Mouse (Mus musculus) forebrain, embryonic 11.5 days (tissue): Measurements from ENCODE around the gene Cacna2d3. TPM values are rescaled to one million over a fixed set of nuclear protein-coding genes. Genes with fewer than 3 reads are reported as not detected.

Source experiments
- ATAC-seq: fragments of 200-750 bp; cut with Nextera tagmentation; replicated peaks from 2 replicates; pipeline ENCODE4 v1.8.0; 2017; ENCODE audit warnings: moderate TSS enrichment; ENCODE audit not compliant: low FRiP score
- DNase-seq: peaks from one replicate; pipeline ENCODE4 v3.0.0-alpha.2; 2017; ENCODE audit warnings: low spot score
- H3K27ac ChIP-seq: fragments of 300-500 bp; sonication (generic); 2 replicates; pipeline ENCODE4 v1.5.1; 2014; ENCODE audit warnings: low read depth, low read length
- H3K27me3 ChIP-seq: fragments of 300-500 bp; sonication (generic); 2 replicates; pipeline ENCODE4 v1.6.1; 2014; ENCODE audit warnings: mild to moderate bottlenecking, low read length, mixed read lengths; ENCODE audit not compliant: control insufficient read depth, insufficient read depth
- H3K36me3 ChIP-seq: fragments of 300-500 bp; sonication (generic); 2 replicates; pipeline ENCODE4 v1.6.1; 2014; ENCODE audit warnings: mild to moderate bottlenecking, low read length, moderate library complexity, mixed read lengths; ENCODE audit not compliant: control insufficient read depth, insufficient read depth
- H3K4me1 ChIP-seq: fragments of 300-500 bp; sonication (generic); replicated peaks from 2 replicates; pipeline ENCODE4 v1.6.1; 2014; ENCODE audit warnings: low read length, mixed read lengths; ENCODE audit not compliant: control insufficient read depth, insufficient read depth
- H3K4me2 ChIP-seq: fragments of 300-500 bp; sonication (generic); 2 replicates; pipeline ENCODE4 v1.6.1; 2014; ENCODE audit warnings: low read depth, mild to moderate bottlenecking, low read length, moderate library complexity, mixed read lengths; ENCODE audit not compliant: severe bottlenecking
- H3K4me3 ChIP-seq: fragments of 300-500 bp; sonication (generic); 2 replicates; pipeline ENCODE4 v1.5.1; 2014; ENCODE audit warnings: low read depth, low read length
- H3K9ac ChIP-seq: fragments of 300-500 bp; sonication (generic); 2 replicates; pipeline ENCODE4 v1.6.1; 2014; ENCODE audit warnings: low read length
- H3K9me3 ChIP-seq: fragments of 300-500 bp; sonication (generic); 2 replicates; pipeline ENCODE4 v1.6.1; 2016; ENCODE audit warnings: low read length, mixed read lengths; ENCODE audit not compliant: control insufficient read depth
- WGBS: fragments of 180-500 bp; shearing (Covaris S2); extraction: QIAGEN DNeasy Blood & Tissue Kit; methylation state at CpG from one replicate; pipeline ENCODE4 v1.1.7; 2014; 5-methylcytosine and 5-hydroxymethylcytosine counted together
- polyA plus RNA-seq: library from polyadenylated mRNA; unstranded; fragments of >200 nt; fragmentation: Nextera tagmentation; extraction: Ambion mirVana; gene quantifications from 2 replicates; pipeline ENCODE4 v1.2.1, GENCODE M21; 2014

Cacna2d3 gene
- polyA plus RNA-seq, 1 experiment from 2014 or later = 4.5 TPM

- H3K4me3 ChIP-seq = no peak overlapping the region
- H3K36me3 ChIP-seq = no peaks in the 10 kb centered on the region
- DNase-seq = peak; percentile 73
- no peaks in the 10 kb centered on the region for H3K9me3 ChIP-seq
- H3K4me1 ChIP-seq = peaks cover 4% of the 10 kb centered on the region; the same call in 1 of the 2 replicates
- 31% methylated on average over 5 of the region's 5 CpGs for WGBS
- H3K27ac ChIP-seq = no peak overlapping the region
- no peak overlapping the region for H3K4me2 ChIP-seq
- 0 out of 2 replicates have a peak, but pooled peaks have one; percentile 55 for ATAC-seq
- H3K27me3 ChIP-seq = no peaks in the 10 kb centered on the region
- no peak overlapping the region for H3K9ac ChIP-seq
These were observed 705.8 kb downstream of the Cacna2d3 start for GRCm38 (mm10) chr14:29015896-29016295.

- H3K27me3 ChIP-seq = no peaks in the 10 kb centered on the region
- H3K9ac ChIP-seq = no peak overlapping the region
- H3K4me2 ChIP-seq = no peak overlapping the region
- DNase-seq (no peak), ATAC-seq (no peak)
- no peak overlapping the region for H3K27ac ChIP-seq
- peaks cover 4% of the 10 kb centered on the region; the same call in 1 of the 2 replicates for H3K4me1 ChIP-seq
- no peak overlapping the region for H3K4me3 ChIP-seq
- H3K36me3 ChIP-seq = no peaks in the 10 kb centered on the region
- H3K9me3 ChIP-seq = no peaks in the 10 kb centered on the region
- WGBS = 89% methylated on average over 2 of the region's 2 CpGs
These were observed 707.0 kb downstream of the Cacna2d3 start for GRCm38 (mm10) chr14:29014680-29015079.

DNA sequence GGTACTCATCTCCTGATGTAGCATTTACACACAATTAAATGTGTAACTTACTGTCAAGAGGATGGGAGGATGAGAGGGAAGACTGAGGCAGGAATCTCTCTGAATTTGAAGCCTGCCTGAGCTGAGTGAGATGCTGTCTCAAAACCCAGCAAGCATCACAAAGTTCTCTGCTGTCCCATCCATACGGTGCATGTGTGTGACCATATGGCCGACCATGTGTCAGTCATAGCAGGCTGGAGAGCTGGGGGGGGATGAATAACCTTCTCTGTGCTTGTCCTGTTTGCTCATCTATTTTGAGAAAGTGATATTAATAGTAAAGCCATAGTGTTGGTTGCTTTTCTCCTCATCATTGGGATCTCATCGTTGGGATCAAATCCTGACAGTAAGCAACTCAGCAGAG, 708.5 kb downstream of the Cacna2d3 start:
- Histone ChIP-seq H3K27ac (no peak overlapping the region), H3K4me1 (peaks cover 4% of the 10 kb centered on the region; the same call in 1 of the 2 replicates), H3K4me3 (no peak overlapping the region), H3K4me2 (no peak overlapping the region), H3K9ac (no peak overlapping the region), H3K27me3 (no peaks in the 10 kb centered on the region), H3K9me3 (no peaks in the 10 kb centered on the region), H3K36me3 (no peaks in the 10 kb centered on the region)
- 87% methylated on average over 3 of the region's 3 CpGs for WGBS
- DNase-seq (no peak), ATAC-seq (no peak)

GRCm38 (mm10) chr14:29009644-29010043, 712.0 kb downstream of the Cacna2d3 start:
- Histone ChIP-seq H3K9me3 (no peaks in the 10 kb centered on the region), H3K36me3 (no peaks in the 10 kb centered on the region), H3K4me3 (no peak overlapping the region), H3K27ac (no peak overlapping the region), H3K9ac (no peak overlapping the region), H3K4me1 (no peaks in the 10 kb centered on the region), H3K4me2 (no peak overlapping the region), H3K27me3 (no peaks in the 10 kb centered on the region)
- 90% methylated on average over 4 of the region's 4 CpGs for WGBS
- DNase-seq = no peak
- no peak for ATAC-seq

DNA sequence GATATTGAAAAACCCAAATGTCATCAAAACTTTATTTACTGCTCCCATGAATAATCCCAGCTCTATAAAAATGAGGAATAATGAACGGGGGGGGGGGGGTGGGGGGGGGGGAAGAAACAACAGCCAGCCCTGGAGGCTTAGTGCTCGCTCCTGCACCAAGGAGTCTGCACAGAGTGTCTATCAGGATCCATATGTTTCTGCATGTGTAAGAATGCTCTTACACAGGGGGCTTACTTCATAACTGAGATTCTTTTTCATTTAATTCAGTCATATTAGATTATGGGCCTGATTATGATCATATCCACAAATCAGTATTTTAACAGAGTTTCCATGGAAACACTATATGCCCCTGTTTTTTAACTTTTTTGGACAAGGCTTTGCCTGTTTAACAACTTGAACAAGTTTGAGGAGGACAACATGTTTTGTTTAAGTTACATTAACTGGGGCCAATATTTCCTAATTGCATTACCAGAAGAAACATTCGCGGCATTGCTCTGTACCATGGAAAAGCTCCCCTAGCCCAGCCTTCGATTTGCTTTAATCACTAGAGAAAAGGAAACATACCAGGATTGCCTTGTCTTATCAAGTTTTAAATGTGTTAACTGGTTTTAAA, 716.3 kb downstream of the Cacna2d3 start:
- Histone ChIP-seq H3K27me3 (no peaks in the 10 kb centered on the region), H3K36me3 (no peaks in the 10 kb centered on the region), H3K9ac (no peak overlapping the region), H3K4me3 (no peak overlapping the region), H3K9me3 (no peaks in the 10 kb centered on the region), H3K4me2 (no peak overlapping the region), H3K4me1 (no peaks in the 10 kb centered on the region), H3K27ac (no peak overlapping the region)
- 92% methylated on average over 4 of the region's 5 CpGs for WGBS
- ATAC-seq (no peak), DNase-seq (no peak)

DNA sequence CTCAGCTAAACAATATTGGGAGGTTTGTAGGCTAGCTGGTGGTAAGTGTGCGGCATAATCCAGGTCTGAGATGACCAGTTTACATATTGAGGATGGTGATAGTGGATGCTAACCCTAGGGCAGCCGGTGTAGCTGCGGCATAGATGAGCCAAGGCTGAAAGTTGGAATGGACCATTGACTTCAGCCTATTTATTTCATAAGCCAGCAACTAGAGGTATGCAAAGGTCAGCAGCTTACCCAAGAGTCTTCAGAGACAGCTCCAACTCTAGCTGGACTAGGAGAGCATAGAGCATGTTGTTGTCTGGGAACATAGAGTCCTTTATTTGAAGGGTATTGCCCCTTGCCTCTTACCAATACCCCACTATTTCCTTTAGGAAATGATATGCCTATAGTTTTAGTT, 725.1 kb downstream of the Cacna2d3 start:
- Histone ChIP-seq H3K36me3 (no peaks in the 10 kb centered on the region), H3K9ac (no peak overlapping the region), H3K27ac (no peak overlapping the region), H3K4me2 (no peak overlapping the region), H3K4me1 (no peaks in the 10 kb centered on the region), H3K4me3 (no peak overlapping the region), H3K27me3 (no peaks in the 10 kb centered on the region), H3K9me3 (no peaks in the 10 kb centered on the region)
- no peak for ATAC-seq
- WGBS = 95% methylated on average over 3 of the region's 3 CpGs
- no peak for DNase-seq

- H3K4me2 ChIP-seq = no peak overlapping the region
- H3K9ac ChIP-seq = no peak overlapping the region
- no peak overlapping the region for H3K4me3 ChIP-seq
- 90% methylated on average over 7 of the region's 7 CpGs for WGBS
- ATAC-seq = no peak
- H3K4me1 ChIP-seq = no peaks in the 10 kb centered on the region
- H3K9me3 ChIP-seq = no peaks in the 10 kb centered on the region
- no peaks in the 10 kb centered on the region for H3K27me3 ChIP-seq
- no peak overlapping the region for H3K27ac ChIP-seq
- DNase-seq = no peak
- H3K36me3 ChIP-seq = no peaks in the 10 kb centered on the region
These were observed 733.3 kb downstream of the Cacna2d3 start for GRCm38 (mm10) chr14:28988211-28988900.

- Histone ChIP-seq H3K9me3 (no peaks in the 10 kb centered on the region), H3K9ac (no peak overlapping the region), H3K27ac (no peak overlapping the region), H3K36me3 (no peaks in the 10 kb centered on the region), H3K4me3 (no peak overlapping the region), H3K4me1 (no peaks in the 10 kb centered on the region), H3K4me2 (no peak overlapping the region), H3K27me3 (no peaks in the 10 kb centered on the region)
- no peak for ATAC-seq
- DNase-seq = no peak
- WGBS = 84% methylated on average over 2 of the region's 2 CpGs
These were observed 737.4 kb downstream of the Cacna2d3 start for GRCm38 (mm10) chr14:28984276-28984675.

DNA sequence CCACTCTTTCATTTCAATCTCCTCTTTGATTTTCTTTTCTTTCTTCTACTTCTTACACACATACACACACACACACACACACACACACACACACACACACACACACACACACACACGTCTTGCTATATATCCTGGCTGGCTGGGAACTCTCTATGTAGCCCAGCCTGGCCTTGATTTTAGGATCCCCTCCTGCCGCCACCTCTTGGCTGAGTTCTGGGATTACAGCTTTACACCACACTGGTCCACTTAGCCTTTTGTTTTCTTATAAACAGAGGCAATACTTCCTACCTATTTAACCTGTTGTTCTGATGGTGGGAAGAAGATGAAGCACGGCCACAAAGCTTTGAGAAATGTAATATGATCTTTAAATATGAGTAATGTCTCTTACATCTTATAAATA, 741.2 kb downstream of the Cacna2d3 start:
- Histone ChIP-seq H3K9me3 (no peaks in the 10 kb centered on the region), H3K4me2 (no peak overlapping the region), H3K27me3 (no peaks in the 10 kb centered on the region), H3K9ac (no peak overlapping the region), H3K36me3 (no peaks in the 10 kb centered on the region), H3K4me1 (no peaks in the 10 kb centered on the region), H3K27ac (no peak overlapping the region), H3K4me3 (no peak overlapping the region)
- ATAC-seq (no peak), DNase-seq (peak; percentile 57)
- 37% methylated on average over 3 of the region's 3 CpGs for WGBS
